Mouse (Mus musculus) left cerebral cortex, adult 2 months (tissue): ENCODE measurements around the gene Cpt1c. TPM values are rescaled to one million over a fixed set of nuclear protein-coding genes. Genes with fewer than 3 reads are reported as not detected.

Source experiments
- DNase-seq, 2 experiments: peaks; one replicate each; pipeline ENCODE4 v3.0.0; 2021 to 2022; ENCODE audit warnings: low spot score in 2 of 2, mixed read lengths in 1 of 2; ENCODE audit errors: extremely low spot score in 1 of 2
- H3K27ac ChIP-seq: fragments of 200-600 bp; 2 replicates; pipeline ENCODE4 v1.8.1; 2022
- H3K4me3 ChIP-seq: fragments of 200-600 bp; 2 replicates; pipeline ENCODE4 v1.8.1; 2022
- CTCF ChIP-seq: fragments of 200-600 bp; IDR thresholded peaks from 2 replicates; pipeline ENCODE4 v1.8.1; 2022; ENCODE audit warnings: antibody characterized with exemption, mild to moderate bottlenecking, moderate library complexity
- intact Hi-C: fragments of 180-260 bp; cut with DNase I; formaldehyde crosslinking; loops from one replicate; pipeline ENCODE4 v1.15.1; 2025
- total RNA-seq, 2 experiments: library from RNA; stranded (reverse); gene quantifications; 2 replicates each; pipeline ENCODE4 v1.2.3; 2021

Cpt1c gene
- total RNA-seq, 2 experiments from 2014 or later, result 97.9 to 102 TPM

DNA sequence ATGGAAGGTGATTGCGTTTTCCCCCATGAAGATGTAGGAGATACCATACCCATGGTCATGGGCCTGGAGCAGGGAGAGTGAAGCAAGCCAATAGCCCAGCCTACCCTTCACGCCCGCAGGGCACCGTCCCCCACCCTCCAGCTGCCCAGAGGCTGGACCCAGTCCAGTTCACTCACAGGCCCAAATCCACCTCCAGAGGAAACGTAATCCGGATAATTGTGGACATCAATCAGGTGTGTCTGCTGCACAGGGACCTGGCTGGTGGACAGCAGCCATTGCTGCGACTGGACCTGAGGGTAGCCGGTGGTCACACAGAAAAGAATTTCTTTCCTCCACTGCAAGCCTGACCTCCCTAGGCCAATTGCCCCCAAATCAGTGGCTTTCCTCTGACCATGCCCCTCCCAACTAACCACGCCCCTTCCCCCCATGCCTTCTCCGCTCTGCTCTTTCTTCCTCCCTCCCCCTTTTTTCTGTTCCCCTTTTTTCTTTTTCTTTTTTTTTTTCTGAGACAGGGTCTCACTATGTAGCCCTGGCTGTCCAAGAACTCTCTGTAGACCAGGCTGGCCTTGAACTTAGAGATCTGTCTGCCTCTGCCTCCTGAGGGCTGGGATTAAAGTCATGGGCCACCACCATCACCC lies 14.7 kb downstream of the Cpt1c start:
- peak in 1 of 2 experiments; percentile 6 for DNase-seq
- intact Hi-C loops, result loop anchor here (5.0 kb wide), 2 partner anchors 38 to 58 kb away; no protein-coding TSS in a partner anchor
- Histone ChIP-seq H3K4me3 (no peak overlapping the region), H3K27ac (no peak overlapping the region)
- no peak for TF ChIP-seq CTCF

DNA sequence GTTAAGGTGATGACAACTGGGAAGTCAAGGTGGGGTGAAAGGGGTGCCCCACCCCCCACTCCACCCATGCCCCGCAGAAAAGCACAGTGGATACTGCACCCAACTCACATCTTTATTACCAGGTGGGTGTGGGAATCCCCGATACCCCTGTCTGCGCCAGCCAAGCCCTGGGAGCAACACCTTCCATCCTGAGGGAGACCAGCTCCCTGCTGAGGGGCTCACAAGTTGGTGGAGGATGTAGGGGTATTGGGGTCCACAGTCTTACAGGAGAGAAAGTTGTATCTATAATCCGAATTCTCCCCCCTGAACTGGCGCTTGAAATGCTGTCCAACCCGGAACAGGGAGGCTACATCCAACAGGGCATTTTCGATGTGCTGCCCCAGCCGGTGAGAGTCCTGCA lies 15.4 kb downstream of the Cpt1c start:
- peak in 1 of 2 experiments; percentile 6 for DNase-seq
- Histone ChIP-seq H3K27ac (no peak overlapping the region), H3K4me3 (no peak overlapping the region)
- intact Hi-C loops, result loop anchor here (5.0 kb wide), 2 partner anchors 37 to 57 kb away; no protein-coding TSS in a partner anchor
- TF ChIP-seq CTCF, result no peak

GRCm38 (mm10) chr7:44958208-44958607 lies 16.4 kb downstream of the Cpt1c start:
- DNase-seq, result peak in 1 of 2 experiments; percentile 31
- peak; percentile 83 for TF ChIP-seq CTCF
- H3K4me3 ChIP-seq, result no peak overlapping the region
- H3K27ac ChIP-seq, result no peak overlapping the region
- intact Hi-C loops, result loop anchor here (5.0 kb wide), 2 partner anchors 36 to 56 kb away; no protein-coding TSS in a partner anchor

GRCm38 (mm10) chr7:44957183-44957835 lies 17.3 kb downstream of the Cpt1c start:
- H3K27ac ChIP-seq, result no peak overlapping the region
- intact Hi-C loops, result loop anchor here (5.0 kb wide), 2 partner anchors 35 to 55 kb away; no protein-coding TSS in a partner anchor
- TF ChIP-seq CTCF, result no peak
- H3K4me3 ChIP-seq, result no peak overlapping the region
- DNase-seq, result peak in 1 of 2 experiments; percentile 8

GRCm38 (mm10) chr7:44956266-44956665 lies 18.4 kb downstream of the Cpt1c start:
- H3K27ac ChIP-seq, result no peak overlapping the region
- no peak overlapping the region for H3K4me3 ChIP-seq
- peak in 1 of 2 experiments; percentile 5 for DNase-seq
- TF ChIP-seq CTCF, result no peak
- intact Hi-C loops, result loop anchor here (5.0 kb wide), 2 partner anchors 34 to 54 kb away; no protein-coding TSS in a partner anchor

DNA sequence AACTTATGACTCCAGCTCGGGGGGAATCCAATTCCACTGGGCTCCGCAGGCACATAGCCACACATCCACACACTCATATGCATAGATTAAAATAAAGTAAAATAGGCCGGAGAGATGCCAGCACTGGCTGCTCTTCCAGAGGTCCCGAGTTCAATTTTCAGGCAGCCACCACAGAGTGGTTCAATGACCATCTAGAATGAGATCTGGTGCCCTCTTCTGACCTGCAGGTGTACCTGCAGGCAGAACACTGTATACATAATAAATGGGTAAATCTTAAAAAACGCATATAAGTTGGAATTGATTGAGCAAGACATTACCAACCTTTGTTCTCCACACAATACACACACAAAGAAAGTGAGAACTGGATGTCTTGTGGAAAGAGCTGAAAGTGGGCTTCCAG lies 19.0 kb downstream of the Cpt1c start:
- H3K4me3 ChIP-seq, result no peak overlapping the region
- H3K27ac ChIP-seq, result no peak overlapping the region
- intact Hi-C loops, result loop anchor here (5.0 kb wide), 2 partner anchors 33 to 53 kb away; no protein-coding TSS in a partner anchor
- peak; percentile 66 for TF ChIP-seq CTCF
- peak in 1 of 2 experiments; percentile 6 for DNase-seq

DNA sequence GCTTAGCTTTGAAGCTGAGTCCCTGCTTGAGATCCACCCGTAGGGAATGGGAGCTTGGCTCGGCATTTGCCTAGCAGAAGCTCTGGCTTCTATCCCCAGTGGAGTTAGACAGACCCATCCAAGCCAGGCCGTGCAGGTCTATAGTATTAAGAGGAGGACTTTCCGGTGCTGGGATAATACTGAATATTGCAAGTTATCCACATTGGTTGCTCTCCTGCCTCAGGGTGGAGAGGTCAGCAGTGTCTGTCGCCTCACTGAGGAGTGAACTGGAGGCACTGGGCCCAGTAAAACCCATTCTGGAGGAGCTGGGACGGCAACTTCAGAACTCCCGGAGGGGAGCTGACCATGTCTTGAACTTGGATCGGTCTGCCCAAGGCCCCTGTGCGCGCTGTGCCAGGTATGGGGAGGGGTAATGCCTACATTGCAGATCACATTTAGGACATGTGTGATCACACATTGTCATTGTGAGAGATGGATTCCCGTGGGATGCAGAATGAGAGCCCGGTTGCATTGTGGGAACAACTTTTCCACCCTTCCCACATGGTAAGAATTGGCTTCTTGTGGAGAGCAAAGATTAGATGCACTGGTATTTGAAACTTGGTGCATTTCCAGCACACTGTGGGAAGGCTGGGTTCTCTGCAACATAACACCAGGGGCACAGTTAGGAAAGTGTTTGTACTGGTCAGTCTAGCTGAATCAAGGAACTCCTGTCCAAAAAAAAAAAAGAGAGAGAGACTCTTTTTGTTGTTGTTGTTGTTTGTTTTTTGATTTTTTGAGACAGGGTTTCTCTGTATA lies 20.4 kb downstream of the Cpt1c start:
- DNase-seq, result peak in 1 of 2 experiments; percentile 7
- no peak for TF ChIP-seq CTCF
- intact Hi-C loops, result no loop called here
- H3K4me3 ChIP-seq, result no peak overlapping the region
- H3K27ac ChIP-seq, result no peak overlapping the region

DNA sequence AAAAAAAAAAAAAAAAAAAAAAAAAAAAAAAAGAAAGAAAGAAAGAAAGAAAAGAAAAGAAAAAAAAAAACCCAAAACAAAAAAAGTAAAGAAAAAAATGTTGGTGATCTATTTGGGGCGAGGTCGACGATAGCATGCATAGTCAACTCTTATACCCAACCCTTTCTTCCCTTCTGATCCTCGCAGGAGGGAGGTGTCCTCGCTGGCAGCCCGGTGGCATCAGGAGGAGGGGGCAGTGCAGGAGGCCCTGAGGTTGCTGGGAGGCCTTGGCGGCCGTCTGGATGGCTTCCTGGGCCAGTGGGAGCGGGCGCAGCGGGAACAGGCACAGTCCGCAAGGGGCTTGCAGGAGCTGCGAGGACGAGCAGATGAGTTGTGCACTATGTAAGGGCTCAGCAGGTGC lies 21.1 kb downstream of the Cpt1c start:
- DNase-seq, result no peak

DNA sequence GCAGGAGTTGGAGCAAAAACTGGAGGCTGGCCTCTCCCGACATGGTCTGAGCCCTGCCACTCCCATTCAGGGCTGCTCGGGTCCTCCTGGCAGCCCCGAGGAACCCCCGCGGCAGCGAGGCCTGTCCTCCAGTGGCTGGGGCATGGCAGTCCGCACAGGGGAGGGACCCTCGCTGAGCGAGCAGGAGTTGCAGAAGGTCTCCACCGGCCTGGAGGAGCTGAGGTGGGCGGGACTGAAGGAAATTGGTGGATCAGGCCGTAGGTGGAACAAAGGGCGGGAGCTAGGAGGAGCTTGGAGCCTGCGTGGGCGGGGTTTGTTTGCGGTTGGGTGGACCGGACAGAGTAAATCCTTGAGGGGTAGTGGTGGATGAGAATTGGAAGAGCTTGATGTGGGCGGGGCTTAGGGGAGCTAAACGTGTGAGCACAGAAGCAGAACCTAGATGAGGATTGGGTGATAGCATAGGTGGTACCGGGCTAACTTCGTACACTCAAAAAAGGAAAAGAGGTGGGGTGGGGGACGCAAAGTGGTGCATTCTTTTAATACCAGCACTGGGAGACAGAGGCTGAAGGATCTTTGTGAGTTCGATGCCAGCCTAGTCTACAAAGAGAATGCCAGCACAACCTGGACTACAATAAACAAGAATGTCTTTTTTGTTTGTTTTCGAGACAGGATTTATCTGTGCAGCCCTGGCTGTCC lies 21.9 kb downstream of the Cpt1c start:
- DNase-seq, result peak; percentile 80 to 81
- intact Hi-C loops, result no loop called here
- H3K27ac ChIP-seq, result peak overlapping the region; percentile 71
- H3K4me3 ChIP-seq, result peak overlapping the region; percentile 51
- no peak for TF ChIP-seq CTCF

More for the DNA sequence above, 21.1 kb downstream of the Cpt1c start:
- intact Hi-C loops, result no loop called here
- Histone ChIP-seq H3K4me3 (no peak overlapping the region), H3K27ac (no peak overlapping the region)
- TF ChIP-seq CTCF, result no peak

DNA sequence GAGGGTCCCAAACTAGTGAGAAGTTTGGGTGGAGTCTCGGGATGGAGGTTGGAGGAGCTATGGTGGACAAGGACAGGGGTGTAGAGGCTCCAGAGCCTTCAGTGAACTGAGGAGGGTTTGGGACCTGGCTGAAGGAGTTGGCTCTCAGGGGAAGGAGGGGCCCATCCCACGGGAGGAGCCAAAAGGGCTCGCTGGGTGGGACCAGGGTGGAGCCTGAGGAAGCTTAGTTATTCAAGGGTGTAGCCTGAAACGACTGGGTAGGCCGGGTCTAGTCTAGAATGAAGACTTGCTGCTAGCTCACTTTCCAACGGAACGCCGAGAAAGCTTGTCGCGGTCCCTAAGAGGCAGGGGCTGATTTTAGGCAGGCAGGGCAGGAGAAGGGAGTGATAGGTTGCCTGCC lies 22.7 kb downstream of the Cpt1c start:
- intact Hi-C loops, result loop anchor here (2.0 kb wide), 1 partner anchor 21 kb away; no protein-coding TSS in a partner anchor
- no peak for TF ChIP-seq CTCF
- H3K4me3 ChIP-seq, result peak overlapping the region; percentile 51
- H3K27ac ChIP-seq, result no peak overlapping the region; the same call in 1 of the 2 replicates
- DNase-seq, result peak in 1 of 2 experiments; percentile 18

DNA sequence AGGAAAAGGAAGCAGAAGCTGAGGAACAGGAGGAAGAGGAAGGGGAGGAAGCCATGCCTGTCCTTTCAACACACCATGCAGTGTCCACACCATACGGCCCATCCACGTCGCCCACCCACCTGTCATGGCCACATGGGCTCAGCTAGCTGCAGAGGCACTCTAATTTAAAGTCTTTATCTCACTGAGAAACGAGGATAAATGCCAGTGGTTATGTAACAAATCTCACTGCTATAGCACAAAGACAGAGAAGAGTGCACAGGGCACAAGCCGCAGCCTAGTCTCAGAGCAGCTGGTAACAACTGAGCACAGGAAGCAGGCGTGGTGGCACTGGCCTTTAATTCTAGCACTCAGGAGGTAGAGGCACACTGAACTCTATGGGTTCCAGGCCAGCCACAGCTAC lies 24.7 kb downstream of the Cpt1c start:
- peak overlapping the region; percentile 84 for H3K27ac ChIP-seq
- DNase-seq, result peak in 1 of 2 experiments; percentile 9

More for the DNA sequence above, 24.7 kb downstream of the Cpt1c start:
- intact Hi-C loops, result loop anchor here (2.0 kb wide), 1 partner anchor 19 kb away; no protein-coding TSS in a partner anchor
- no peak overlapping the region for H3K4me3 ChIP-seq
- no peak for TF ChIP-seq CTCF
